Mouse (Mus musculus): Measurements from ENCODE around the gene Impdh2. TPM values are rescaled to one million over a fixed set of nuclear protein-coding genes. Genes with fewer than 3 reads are reported as not detected.
A peak's percentile ranks its signal among the peaks of the same experiment; 100 is the strongest.

The Impdh2 gene
- 61.0 and 75.5 TPM in 2 replicates for total RNA-seq (2017)

DNA sequence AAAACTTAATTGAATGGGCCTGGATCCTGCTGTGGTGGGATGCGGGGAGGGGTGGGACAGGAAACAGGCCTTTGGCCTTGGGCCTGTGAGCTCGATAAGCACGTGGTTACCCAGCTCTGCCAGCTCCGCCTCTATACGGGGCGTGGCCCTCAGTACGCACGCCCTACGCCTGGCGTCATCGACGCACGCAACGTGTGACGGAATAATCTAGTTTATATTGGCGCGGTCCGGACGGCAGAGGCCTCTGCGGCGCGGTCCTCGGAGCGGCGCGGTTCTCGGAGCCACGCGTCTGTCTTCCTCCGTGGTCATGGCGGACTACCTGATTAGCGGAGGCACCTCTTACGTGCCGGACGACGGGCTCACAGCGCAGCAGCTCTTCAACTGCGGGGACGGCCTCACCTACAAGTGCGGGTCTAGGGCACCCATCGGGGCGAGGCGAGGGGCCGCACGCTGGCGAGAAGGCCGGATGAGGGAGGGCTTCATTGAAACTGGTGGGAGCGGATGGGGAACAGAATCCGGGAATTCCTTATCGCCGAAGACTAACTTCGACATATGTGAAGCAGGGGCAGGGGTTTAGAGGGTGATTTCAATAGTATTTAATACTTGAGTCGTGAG, at the start of gene Impdh2:
TSS of gene Impdh2 (plus strand) at position 60 of the 615 bp plus-strand sequence.
- peak; percentile 96 for ATAC-seq (ENCODE audit: extremely low read depth, insufficient number of reproducible peaks, low FRiP score, poor library complexity, severe bottlenecking)

DNA sequence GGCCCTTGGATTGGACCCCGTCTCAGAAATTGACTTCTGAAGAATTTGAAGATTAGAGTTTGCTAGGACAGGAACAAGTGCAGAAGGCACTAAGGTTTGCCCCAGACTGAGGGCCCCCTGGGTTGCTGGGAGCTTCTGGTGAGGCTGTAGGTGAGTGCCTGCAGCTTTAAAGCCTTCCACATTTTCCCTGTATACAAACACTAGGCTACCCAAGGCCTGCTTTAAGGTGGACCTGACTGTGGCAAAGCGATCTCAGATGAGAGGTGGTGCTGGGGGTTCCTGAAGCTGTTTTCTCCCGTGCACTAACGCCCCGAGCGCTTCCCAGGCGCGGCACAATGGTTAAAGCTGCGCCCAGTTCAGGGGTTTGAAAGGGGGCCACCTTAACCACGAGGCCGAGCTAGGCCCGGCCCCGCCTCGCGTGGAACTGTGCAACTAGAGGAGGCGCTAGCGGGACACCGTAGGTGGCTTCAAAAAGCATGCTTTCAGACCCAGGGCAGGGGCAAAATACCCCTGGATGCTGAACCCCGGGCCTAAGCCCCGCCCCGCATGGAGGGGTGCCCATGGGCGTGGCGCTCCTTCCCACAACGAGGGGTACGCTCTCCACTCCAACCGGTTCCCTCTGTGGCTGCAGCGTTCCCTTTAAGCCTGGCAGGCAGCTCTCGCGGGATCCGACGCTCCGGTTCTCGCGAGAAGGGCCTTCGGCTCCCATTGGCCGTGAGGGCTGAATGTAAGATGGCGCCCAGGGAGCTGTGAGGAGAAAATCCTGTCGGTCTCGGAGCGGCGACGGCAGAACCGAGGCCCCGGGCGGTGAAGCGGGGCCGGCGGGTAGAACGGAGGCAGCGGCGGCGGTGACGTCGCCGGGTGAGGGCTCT, 43.5 kb upstream of the Impdh2 start, which contains the start of gene Qrich1:
TSS of gene Qrich1 (plus strand) at position 427 of the 872 bp plus-strand sequence.
- ATAC-seq (ENCODE audit: extremely low read depth, insufficient number of reproducible peaks, low FRiP score, poor library complexity, severe bottlenecking): peak; percentile 88

DNA sequence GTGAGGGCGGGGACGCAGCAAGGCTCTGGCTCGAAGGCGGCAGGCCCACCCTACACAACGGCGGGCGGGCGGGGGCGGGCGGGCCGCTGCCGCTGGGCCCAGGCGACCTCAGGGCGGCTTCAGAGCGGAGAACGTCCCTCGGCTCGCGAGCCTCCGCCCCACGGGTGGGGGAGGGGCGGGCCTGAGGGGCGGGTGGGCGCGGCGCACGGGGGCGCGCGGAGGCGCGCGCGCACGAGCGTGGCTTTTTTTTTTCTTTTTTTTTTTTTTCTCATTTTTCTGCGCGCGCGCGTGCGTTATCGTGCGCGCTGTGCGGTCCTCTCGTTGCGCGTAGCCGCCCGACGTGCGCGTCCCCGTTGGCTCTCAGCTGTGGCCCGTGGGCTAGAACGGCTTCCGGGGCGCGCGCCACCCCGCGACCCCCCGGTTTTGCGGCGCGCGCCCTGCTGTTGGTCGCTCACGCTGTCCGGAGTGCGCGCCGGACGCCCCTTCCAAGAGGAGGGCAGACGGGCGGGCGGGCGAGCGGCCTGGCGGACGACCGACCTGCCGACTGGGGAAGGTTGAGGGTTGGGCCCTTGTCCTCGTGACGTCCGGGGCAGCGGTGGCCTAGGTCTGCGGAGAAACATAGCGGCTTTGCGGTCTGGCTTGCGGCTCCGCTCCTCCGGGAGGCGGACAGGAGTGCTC, 42.7 kb upstream of the Impdh2 start:
- ATAC-seq (ENCODE audit: extremely low read depth, insufficient number of reproducible peaks, low FRiP score, poor library complexity, severe bottlenecking): peak; percentile 15; the same call in 1 of the 2 replicates

DNA sequence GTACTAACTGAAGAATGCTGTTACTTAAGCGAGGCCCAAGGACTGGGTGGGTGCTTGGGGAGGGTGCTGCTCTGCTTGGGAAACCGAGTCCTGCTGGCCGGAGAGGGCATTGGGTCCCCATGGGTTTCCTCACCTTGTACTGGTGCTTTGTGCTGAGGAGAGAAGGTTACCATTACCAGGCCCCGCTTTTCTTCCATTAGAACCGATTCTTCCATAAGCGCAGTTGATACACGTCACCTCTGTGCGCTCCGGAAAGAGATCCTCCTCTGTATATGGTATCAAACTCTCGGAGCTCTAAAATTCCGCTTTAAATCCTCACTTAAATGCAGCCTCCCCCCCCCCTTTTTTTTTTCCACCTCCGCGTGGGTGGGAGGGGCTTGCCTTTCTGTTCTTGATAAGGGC, 42.2 kb upstream of the Impdh2 start:
- peak; percentile 10; the same call in 1 of the 2 replicates for ATAC-seq (ENCODE audit: extremely low read depth, insufficient number of reproducible peaks, low FRiP score, poor library complexity, severe bottlenecking)

DNA sequence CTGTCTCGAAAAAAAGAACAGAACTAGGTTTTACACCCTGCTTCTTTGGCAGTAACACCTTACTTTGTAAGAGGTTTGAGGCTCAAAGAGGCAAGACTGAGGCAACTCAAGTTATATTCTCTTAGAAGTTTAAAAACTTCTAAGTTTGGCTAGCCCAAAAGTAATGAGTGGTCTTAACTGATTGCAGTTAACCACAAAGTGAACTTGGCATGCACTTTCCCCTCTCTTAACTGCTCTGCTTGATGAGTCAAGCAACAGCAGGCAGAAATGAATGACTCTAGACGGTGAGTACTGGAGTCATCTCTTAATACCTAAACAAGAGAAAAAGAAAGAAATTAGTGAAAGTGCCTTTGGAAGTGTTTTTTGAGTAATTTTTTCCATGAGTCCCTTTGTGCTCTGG, 38.5 kb upstream of the Impdh2 start:
- ATAC-seq (ENCODE audit: extremely low read depth, insufficient number of reproducible peaks, low FRiP score, poor library complexity, severe bottlenecking): no peak

DNA sequence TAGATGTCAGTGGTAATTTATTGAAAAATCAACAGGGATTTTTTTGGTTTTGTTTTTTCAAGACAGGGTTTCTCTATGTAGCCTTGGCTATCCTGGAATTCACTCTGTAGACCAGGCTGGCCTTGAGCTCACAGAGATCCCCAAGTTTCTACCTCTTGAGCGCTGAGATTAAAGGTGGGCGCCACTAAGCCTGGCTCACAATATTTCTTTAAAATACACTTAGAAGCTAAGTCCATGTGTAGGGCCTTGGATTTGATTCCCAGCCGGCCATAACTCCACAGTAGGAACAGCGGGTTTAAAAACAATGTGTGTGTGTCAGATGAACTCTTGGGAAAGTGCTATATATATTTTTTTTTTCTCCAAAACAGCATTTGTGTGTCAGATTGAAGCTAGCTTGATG, 36.7 kb upstream of the Impdh2 start:
- ATAC-seq (ENCODE audit: extremely low read depth, insufficient number of reproducible peaks, low FRiP score, poor library complexity, severe bottlenecking): no peak

DNA sequence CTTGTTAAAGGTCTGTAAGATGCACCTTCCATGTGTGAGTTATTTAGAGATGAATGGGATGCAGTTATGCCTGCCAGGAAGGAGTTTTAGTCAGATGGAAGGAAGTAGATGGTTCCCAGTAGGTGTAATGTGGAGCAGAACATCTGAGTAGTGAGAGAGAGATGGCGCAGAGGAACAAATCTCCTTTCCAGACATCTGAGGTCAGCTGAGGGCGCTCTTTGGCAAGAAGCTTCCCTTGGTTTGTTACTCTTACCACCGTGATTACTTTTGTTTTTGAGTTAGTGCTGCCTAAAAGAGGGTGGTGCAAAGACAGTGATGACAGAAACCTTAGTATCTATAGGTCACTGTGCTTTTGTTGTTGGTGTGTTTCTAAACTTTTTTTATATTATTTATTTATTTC, 34.7 kb upstream of the Impdh2 start:
- no peak for ATAC-seq (ENCODE audit: extremely low read depth, insufficient number of reproducible peaks, low FRiP score, poor library complexity, severe bottlenecking)

DNA sequence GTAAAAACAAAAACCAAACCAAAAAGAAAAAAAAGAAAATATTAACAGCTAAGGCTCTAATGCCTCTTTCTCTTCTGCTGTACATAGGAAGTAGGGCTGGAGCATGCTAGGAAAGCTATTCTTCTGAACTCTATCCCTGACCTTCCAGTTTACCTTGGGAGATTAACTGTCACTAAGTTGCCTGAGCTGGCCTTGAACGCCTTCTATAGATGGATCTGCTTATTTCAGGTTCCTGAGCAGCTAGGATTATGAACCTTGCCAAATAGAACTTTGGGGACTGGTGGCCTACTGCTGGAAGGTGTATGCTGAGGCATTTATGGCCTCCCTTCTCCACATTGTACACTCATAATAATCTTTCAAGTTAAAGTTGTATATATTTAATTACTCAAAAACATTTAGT, 29.1 kb upstream of the Impdh2 start:
- ATAC-seq (ENCODE audit: extremely low read depth, insufficient number of reproducible peaks, low FRiP score, poor library complexity, severe bottlenecking): no peak

DNA sequence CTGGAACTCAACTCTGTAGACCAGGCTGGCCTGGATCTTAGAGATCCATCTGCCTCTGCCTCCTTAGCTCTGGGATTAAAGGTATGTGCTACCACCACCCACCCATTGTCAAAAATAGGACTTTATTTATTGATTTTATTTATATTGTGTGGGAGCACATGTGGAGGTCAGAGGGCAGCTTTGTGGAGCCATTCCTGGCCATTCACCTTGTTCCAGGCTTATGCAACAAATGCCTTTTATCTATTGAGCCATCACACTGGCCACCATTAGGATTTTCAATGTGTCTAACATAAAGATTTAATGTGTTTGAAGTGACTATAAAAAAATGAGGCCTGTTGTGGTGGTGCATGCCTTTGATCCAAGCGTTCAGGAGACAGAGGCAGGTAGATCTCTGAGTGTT, 28.6 kb upstream of the Impdh2 start:
- no peak for ATAC-seq (ENCODE audit: extremely low read depth, insufficient number of reproducible peaks, low FRiP score, poor library complexity, severe bottlenecking)

DNA sequence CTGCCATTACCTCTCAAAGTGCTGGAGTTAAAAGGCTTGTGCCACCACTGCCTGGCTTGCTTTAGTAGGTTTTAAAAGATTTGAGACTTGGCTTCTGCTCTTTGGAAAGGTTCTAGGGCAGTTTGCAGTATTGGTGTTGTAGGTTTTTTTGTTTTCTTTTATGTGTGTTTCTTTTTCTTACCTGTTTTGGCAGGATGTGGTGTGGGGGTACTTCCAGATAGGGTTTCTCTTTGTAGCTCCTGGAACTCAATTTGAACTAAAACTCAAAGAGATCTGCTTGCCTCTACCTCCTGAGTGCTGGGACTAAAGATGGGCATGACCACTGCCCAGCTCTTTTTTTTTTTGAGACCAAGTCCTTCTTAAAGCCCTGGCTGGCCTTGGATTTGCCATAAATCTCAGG, 19.2 kb upstream of the Impdh2 start:
- ATAC-seq (ENCODE audit: extremely low read depth, insufficient number of reproducible peaks, low FRiP score, poor library complexity, severe bottlenecking): no peak

DNA sequence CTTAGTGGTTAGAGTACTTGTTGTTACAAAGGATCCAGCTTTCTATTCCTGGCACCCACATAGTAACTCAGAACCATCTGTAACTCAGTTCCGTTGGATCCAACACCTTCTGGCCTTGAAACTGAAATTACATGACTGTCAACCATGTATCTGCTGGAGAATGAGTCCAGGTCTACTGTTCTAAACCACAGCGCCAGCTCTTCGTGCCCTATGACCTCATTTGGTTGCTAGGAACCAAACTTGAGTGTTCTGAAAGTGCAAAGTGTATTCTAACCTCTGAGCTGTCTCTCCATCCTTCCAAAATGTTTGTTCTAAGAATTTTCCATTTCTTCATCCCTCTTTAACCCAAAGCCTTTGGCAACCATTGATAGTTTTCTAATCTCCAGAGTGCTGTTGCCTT, 14.1 kb upstream of the Impdh2 start:
- no peak for ATAC-seq (ENCODE audit: extremely low read depth, insufficient number of reproducible peaks, low FRiP score, poor library complexity, severe bottlenecking)

DNA sequence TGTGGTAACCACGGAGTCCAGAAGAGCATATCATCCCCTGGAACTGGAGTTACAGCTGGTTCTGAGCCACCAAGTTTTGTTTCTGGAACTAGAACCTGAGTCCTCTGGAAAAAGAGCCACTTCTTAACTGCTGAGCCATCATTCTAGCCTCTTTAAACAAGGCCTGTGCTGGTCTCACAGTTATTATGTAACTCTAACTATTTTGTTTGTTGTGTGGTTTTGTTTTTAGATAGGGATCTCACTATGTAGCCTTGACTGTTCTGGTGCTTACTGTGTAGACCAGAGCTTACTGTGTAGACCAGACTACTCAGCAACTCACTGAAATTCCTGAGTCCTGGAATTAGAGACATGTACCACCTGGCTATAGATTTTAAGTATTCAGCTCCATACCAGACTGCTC, 13.2 kb upstream of the Impdh2 start:
- ATAC-seq (ENCODE audit: extremely low read depth, insufficient number of reproducible peaks, low FRiP score, poor library complexity, severe bottlenecking): no peak

DNA sequence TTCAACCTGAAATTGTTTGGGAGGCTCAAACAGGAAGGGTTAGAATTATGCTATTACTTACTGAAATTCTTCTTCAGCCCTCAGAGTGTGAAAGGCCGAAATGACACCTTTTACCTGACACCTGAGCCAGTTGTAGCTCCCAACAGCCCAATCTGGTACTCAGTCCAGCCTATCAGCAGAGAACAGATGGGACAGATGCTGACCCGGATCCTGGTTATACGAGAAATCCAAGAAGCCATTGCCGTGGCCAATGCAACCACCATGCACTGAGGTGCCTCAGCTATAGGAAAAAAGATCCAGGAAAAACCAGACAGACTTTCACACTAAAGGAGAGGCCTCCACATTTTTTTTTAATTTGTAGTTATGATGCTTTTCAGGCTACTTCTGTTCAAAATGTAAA, 917 bp upstream of the Impdh2 start:
- no peak for ATAC-seq (ENCODE audit: extremely low read depth, insufficient number of reproducible peaks, low FRiP score, poor library complexity, severe bottlenecking)

DNA sequence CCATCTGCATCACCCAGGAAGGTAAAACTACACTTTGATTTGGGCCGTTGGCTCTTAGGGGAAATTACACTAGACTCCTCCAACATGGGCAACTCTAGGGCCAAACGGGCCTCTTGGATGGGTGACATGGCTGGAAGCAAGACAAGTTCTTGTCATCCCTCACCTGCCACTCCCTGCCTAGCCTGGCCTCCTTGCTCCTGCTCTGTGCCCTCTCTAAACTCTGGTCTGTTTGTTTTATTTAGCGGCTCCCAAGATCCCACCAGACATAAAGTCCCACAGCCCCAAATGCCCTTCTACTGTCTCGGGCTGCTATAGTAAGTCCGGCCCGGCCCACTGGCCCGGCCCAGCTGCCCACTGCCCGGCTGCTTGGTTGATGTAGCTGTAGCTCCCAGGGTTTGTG, 3.6 kb downstream of the Impdh2 start:
- ATAC-seq (ENCODE audit: extremely low read depth, insufficient number of reproducible peaks, low FRiP score, poor library complexity, severe bottlenecking): no peak

DNA sequence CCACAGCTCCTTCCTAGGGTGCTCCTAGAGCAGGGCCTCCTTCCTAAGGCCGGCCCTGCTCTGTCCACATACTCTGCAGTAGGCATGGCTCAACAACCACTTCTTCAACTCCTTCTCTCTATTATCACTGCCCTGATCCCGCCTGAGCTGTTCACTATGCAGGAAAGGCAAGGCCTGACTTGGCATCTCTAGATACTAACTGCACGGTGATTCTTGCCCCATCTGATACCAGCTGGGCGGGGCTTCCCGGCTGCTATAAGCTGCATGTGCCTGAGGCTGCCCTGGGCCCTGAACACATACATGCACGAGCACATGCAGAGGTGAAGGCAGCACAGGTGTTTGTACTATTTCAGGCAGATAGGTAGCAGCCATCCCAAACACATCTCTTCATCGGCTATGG, 4.0 kb downstream of the Impdh2 start:
- no peak for ATAC-seq (ENCODE audit: extremely low read depth, insufficient number of reproducible peaks, low FRiP score, poor library complexity, severe bottlenecking)

DNA sequence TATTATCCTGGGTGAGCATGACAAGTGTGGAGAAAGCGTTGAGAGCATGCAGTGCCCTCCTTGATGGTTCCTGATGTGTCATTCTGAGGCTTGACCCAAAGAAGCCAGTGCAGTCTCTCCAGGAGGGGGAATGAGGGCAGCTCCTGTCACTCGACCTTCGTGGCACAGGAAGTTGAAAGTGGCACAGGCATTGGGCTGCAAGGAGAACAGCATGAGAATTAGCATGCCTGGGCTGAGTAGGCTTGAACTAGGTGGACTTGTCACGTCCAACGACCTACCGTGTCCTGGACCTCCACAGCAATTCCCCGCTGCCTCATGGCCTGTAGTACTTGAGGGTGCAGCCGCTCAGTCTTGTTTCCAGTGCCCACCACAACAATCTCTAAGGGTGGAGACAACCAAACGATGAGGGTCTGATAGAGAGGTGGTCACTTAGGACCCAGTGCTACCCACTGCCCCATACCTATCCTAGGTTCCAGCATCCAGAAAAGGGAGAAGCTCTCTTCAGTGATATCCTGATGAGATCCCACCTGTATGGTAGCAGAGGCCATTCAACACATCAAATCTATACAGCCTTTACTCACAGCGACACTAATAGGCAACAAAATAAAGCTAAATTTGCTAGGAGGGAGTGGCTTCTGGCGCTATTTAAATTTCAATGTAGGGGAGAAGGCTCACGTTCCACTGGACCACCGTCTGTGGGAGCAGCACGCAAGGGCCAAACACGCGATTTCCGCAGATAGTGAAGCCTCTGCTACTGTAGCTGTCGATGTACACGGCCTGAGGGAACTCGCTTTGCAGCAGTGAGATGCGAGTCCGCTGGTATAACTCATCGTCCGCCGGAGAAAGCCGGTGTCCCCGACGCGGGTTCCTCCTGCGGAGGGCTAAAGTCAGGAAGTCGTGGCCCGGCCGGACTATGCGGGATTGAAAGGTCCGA, 6.1 kb downstream of the Impdh2 start:
- ATAC-seq (ENCODE audit: extremely low read depth, insufficient number of reproducible peaks, low FRiP score, poor library complexity, severe bottlenecking): no peak

DNA sequence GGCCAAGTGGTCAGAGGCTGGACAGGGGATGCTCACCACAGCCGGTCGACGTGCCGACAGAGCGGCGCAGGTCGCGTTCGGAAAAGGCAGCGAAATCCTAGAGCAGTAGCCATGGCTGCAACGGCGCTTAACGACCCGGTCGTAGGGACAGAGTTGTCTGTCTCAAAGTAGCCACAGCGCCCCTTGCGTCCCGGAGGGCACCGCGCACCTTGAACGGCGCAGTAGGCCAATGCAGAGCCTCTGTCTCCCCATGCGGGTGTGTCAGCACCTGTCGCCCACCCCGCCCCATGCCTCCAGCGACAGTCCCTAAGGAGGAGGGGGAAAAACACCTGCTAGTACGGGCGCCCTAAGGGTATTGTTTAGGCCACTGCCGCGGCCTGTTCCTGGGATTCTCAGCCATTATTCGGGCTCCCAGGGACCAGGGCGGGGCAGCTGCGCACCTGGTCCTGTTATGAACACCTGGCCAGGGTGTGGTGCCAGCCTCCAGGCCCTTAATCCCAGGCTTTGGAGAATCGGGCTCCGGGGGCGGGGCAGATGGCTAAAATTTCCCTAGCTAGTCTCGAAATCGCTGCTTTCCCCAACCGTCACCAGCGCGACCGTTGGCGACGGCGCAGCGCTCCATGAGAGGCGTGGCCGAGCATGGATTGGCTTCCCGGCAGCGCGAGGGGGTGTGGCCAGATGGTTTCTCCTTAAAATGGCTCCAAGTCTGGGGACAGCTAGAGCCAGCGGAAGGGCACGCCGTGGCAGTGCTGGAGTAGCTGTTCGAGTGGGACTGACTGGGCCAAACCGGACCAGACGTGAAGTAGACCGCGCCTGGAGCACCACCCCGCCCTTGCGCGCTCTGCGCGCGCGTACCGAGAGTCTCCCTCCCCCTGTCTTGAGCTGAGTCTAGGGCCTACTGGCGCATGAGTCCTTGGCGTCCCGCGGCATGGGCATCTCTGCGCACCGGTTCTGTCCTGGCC, 7.0 kb downstream of the Impdh2 start, which contains the start of gene Ndufaf3:
TSS of gene Ndufaf3 (minus strand) at position 620 of the 962 bp plus-strand sequence.
- ATAC-seq (ENCODE audit: extremely low read depth, insufficient number of reproducible peaks, low FRiP score, poor library complexity, severe bottlenecking): peak; percentile 76
